16 mouse cellular contexts compared by ENCODE assay signal in the genomic region with DNA sequence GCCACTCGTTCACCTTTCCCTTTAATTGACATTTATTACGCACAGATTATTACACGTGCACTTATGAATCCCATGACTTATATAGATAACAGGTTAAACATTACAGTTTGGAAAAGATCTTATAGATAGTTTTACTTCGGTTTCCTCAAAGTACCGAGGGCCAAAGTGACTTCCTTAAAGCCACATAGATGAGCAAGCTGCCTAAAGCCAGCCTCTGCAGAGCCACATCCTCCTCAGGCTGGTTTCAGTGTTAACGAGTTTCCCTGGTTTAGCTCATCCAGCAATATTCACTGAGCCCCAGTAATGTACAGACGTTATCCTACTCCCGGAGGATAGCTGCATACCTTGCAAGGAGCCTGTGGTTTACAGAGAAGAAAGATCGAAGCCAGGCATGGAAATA. TPM values are rescaled to one million over a fixed set of nuclear protein-coding genes. Genes with fewer than 3 reads are reported as not detected.
"Had no signal": no experiment of that assay in that cellular context is flagged by ENCODE, and none has a peak within 500 bp of the region (broad histone marks: within the 10 kb centered on the region; RNA-seq: fewer than 3 reads in every experiment).

No protein-coding gene starts in this region.

- H3K9ac ChIP-seq: kidney, embryonic 15.5 days; limb, embryonic 15.5 days; liver, embryonic 13.5 days had no signal

- H3K27ac ChIP-seq: kidney, embryonic 15.5 days; left cerebral cortex, adult 2 months; limb, embryonic 15.5 days; liver, embryonic 13.5 days had no signal

- ATAC-seq: lung, postnatal 0 days; midbrain, embryonic 16.5 days had no signal

- H3K9me3 ChIP-seq: kidney, embryonic 15.5 days; limb, embryonic 15.5 days; liver, embryonic 13.5 days had no signal

- H3K4me3 ChIP-seq: kidney, embryonic 15.5 days; left cerebral cortex, adult 2 months; limb, embryonic 15.5 days; liver, embryonic 13.5 days had no signal

- H3K27me3 ChIP-seq: kidney, embryonic 15.5 days had no signal

- DNase-seq: liver, embryonic 13.5 days; right cerebral cortex, postnatal 14 days; thymus, postnatal 36 days had no signal

- H3K4me2 ChIP-seq: kidney, embryonic 15.5 days; limb, embryonic 15.5 days; liver, embryonic 13.5 days; midbrain, embryonic 11.5 days had no signal

RNA-seq across cellular contexts. Expression of a gene that starts 2.3 kb away (rescaled TPM):
- total RNA-seq: layer of hippocampus, postnatal 25 days; left cerebral cortex, adult 2 months; left cerebral cortex, postnatal 14 days; megakaryocyte, adult 5-6 weeks had no signal
- polyA plus RNA-seq: limb, embryonic 15.5 days; lung, postnatal 0 days; midbrain, embryonic 16.5 days; neural tube, embryonic 14.5 days; stomach, embryonic 16.5 days; thymus, postnatal 0 days had no signal

RNA-seq across cellular contexts. Expression of a gene that starts 18.0 kb away (rescaled TPM):
- total RNA-seq: megakaryocyte, adult 5-6 weeks had no signal
- polyA plus RNA-seq: limb, embryonic 11.5 days; lung, postnatal 0 days had no signal
